Mouse (Mus musculus) brain, embryonic 14.5 days (tissue): ENCODE results near the gene Sec24c.

Experiments used
- CTCF ChIP-seq: fragments of 200-500 bp; IDR thresholded peaks from 2 replicates; pipeline ENCODE4 v1.5.1; 2012; ENCODE audit warnings: inconsistent platforms, mild to moderate bottlenecking, moderate library complexity, borderline replicate concordance; ENCODE audit not compliant: insufficient read depth, insufficient read length; ENCODE audit errors: extremely low read depth
- POLR2A ChIP-seq: fragments of 200-500 bp; IDR thresholded peaks from 2 replicates; pipeline ENCODE4 v1.6.1; 2012; ENCODE audit warnings: mild to moderate bottlenecking, inconsistent platforms, borderline replicate concordance; ENCODE audit not compliant: poor library complexity, insufficient read depth, insufficient read length, severe bottlenecking; ENCODE audit errors: extremely low read depth

DNA sequence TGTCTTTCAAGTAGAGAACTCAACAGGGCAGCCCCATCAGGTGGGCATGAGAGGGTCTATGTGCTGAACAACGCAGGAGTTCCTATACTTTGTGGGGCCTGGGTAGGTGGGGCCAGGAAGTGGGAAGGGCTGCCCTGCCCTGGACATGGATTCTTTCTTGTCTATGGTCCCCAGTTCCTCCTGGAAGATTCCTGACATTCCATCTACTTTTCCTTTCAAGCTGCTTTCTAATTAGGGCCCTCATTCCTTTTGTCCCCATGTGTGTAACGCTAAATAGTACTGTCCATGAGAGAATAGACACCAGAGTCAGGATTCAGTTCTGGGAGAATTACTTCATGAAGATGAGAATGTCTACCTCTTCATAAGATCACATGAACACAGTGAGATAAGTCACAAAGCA is 10.5 kb upstream of the Sec24c start:
- TF ChIP-seq POLR2A, result no peak
- TF ChIP-seq CTCF, result no peak
